Mouse (Mus musculus) neural tube, embryonic 14.5 days (tissue): ENCODE measurements around the gene Atg7. TPM values are rescaled to one million over a fixed set of nuclear protein-coding genes. Genes with fewer than 3 reads are reported as not detected.
"Not testable (repeated sequence)": the region's sequence is repeated elsewhere in the genome, so short reads cannot be mapped to it uniquely, and the experiment has no call there.

ENCODE experiments used
- ATAC-seq: fragments of 200-750 bp; cut with Nextera tagmentation; 2 replicates; pipeline ENCODE4 v1.8.0; 2017; ENCODE audit warnings: low read depth, mild to moderate bottlenecking, moderate TSS enrichment, moderate library complexity
- H3K27ac ChIP-seq: fragments of 300-500 bp; sonication (generic); 2 replicates; pipeline ENCODE4 v1.5.1; 2014; ENCODE audit warnings: low read depth, mild to moderate bottlenecking, control low read depth, low read length, moderate library complexity, mixed read lengths
- H3K27me3 ChIP-seq: fragments of 300-500 bp; sonication (generic); 2 replicates; pipeline ENCODE4 v1.6.1; 2014; ENCODE audit warnings: low read length; ENCODE audit not compliant: control insufficient read depth, insufficient read depth
- H3K36me3 ChIP-seq: fragments of 300-500 bp; sonication (generic); 2 replicates; pipeline ENCODE4 v1.6.1; 2014; ENCODE audit warnings: low read length, mixed read lengths; ENCODE audit not compliant: control insufficient read depth, insufficient read depth
- H3K4me1 ChIP-seq: fragments of 300-500 bp; sonication (generic); 2 replicates; pipeline ENCODE4 v1.6.1; 2014; ENCODE audit warnings: low read length; ENCODE audit not compliant: control insufficient read depth, insufficient read depth
- H3K4me2 ChIP-seq: fragments of 300-500 bp; sonication (generic); 2 replicates; pipeline ENCODE4 v1.6.1; 2014; ENCODE audit warnings: mild to moderate bottlenecking, low read depth, low read length, control low read depth
- H3K4me3 ChIP-seq: fragments of 300-500 bp; sonication (generic); 2 replicates; pipeline ENCODE4 v1.5.1; 2014; ENCODE audit warnings: low read depth, low read length, control low read depth, mixed read lengths
- H3K9ac ChIP-seq: fragments of 300-500 bp; sonication (generic); replicated peaks from 2 replicates; pipeline ENCODE4 v1.6.1; 2014; ENCODE audit warnings: low read depth, mild to moderate bottlenecking, control low read depth, low read length, mixed read lengths
- H3K9me3 ChIP-seq: fragments of 300-500 bp; sonication (generic); 2 replicates; pipeline ENCODE4 v1.6.1; 2016; ENCODE audit warnings: low read length; ENCODE audit not compliant: control insufficient read depth
- WGBS: fragments of 180-500 bp; shearing (Covaris S2); extraction: QIAGEN DNeasy Blood & Tissue Kit; methylation state at CpG from one replicate; pipeline ENCODE4 v1.1.7; 2014; 5-methylcytosine and 5-hydroxymethylcytosine counted together
- polyA plus RNA-seq: library from polyadenylated mRNA; unstranded; fragments of >200 nt; fragmentation: Nextera tagmentation; extraction: Ambion mirVana; gene quantifications from 2 replicates; pipeline ENCODE4 v1.2.1, GENCODE M21; 2014

The Atg7 gene
- polyA plus RNA-seq, 1 experiment from 2014 or later = 15.7 TPM

DNA sequence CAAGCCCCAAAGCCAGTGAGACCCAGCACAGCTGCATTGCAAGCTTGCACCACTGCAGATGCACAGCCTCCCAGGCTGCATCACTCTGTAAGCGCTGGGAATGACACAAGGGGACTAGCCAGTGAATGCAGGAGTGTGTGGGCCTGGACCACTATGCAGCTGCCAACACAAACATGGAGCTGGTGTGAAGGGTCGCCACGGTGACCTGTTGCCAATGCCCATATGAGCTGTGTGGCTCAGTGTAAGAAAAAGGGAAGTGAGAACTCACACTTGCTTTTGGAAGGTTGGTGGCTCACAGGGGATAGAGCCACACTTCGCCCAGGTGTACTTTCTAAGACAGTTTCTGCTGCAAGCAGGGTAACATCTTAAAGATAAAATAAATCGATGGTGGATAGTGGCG, 243.1 kb downstream of the Atg7 start:
- Histone ChIP-seq H3K9ac (no peak overlapping the region), H3K4me2 (no peak overlapping the region), H3K36me3 (no peaks in the 10 kb centered on the region), H3K27me3 (no peaks in the 10 kb centered on the region), H3K4me3 (no peak overlapping the region), H3K4me1 (peaks cover 27% of the 10 kb centered on the region), H3K27ac (no peak overlapping the region), H3K9me3 (no peaks in the 10 kb centered on the region)
- WGBS = 90% methylated on average over 6 of the region's 6 CpGs
- no peak for ATAC-seq

DNA sequence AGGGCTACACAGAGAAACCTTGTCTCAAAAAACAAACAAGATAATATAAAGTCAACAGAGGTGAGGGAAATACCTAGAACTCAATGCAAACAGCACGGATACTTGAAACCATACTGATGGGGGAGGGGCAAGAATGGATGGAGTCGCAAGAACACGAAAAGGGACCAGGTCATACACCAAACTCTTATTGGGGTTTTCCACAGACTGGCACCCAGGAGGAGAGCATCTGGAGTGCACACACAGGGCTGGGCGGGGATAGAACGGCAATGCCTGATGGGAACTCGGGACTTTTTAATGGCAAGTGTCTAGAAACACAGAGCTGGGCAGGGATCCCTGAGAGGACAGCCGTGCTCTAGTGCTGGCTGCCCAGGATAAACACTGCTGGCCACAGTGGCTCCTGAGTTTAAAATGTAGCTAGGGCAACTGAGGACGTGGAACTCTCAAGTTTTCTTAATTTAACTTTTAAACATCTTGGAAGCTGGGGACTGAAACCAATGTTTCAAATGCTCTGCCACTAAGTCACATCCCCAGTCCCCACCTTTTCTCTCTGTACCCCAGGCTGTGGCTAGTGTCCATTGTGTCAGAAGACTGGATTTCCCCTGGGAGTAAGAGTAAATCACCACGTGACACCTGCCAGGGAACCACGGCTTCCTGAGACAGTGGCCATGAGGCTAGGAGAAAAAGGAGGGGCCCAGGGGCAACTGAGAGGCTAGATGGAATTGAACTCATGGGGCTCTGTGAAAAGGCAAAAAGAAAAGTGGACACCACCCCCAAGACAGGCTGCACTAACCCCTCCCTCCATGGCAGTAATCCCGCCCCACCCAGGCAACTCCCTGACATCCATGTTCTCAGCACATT, 243.8 kb downstream of the Atg7 start:
- no peak for ATAC-seq
- H3K9ac ChIP-seq = no peak overlapping the region
- no peaks in the 10 kb centered on the region for H3K27me3 ChIP-seq
- H3K9me3 ChIP-seq = no peaks in the 10 kb centered on the region
- H3K4me2 ChIP-seq = no peak overlapping the region
- H3K4me1 ChIP-seq = peaks cover 26% of the 10 kb centered on the region
- no peak overlapping the region for H3K27ac ChIP-seq
- no peak overlapping the region for H3K4me3 ChIP-seq
- no peaks in the 10 kb centered on the region for H3K36me3 ChIP-seq
- WGBS = 54% methylated on average over 11 of the region's 11 CpGs

DNA sequence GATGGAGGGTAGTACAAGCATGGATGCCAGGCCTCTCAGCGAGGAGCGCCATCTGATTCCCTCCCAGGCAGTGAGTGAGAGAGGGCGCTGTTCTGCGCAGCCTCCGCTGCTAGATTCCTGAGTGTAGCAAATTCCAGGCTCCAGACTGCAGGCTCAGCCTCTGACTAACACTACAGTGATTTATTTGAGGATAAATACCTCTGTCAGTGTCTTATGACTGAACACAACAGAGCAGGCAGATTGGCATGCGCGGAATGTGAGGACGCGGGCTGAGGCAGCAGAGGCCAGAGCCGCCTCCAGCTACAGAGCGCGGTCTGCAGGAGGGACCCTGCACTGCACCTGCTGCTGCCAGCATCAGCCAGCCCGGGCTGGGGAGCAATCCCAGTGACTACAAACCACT, 246.0 kb downstream of the Atg7 start:
- Histone ChIP-seq H3K9ac (0 out of 2 replicates have a peak overlapping the region, but pooled peaks have one; percentile 21), H3K27me3 (no peaks in the 10 kb centered on the region), H3K27ac (peak overlapping the region; percentile 52), H3K4me3 (no peak overlapping the region), H3K4me1 (peaks cover 27% of the 10 kb centered on the region), H3K36me3 (no peaks in the 10 kb centered on the region), H3K9me3 (no peaks in the 10 kb centered on the region), H3K4me2 (peak overlapping the region; percentile 20; the same call in 1 of the 2 replicates)
- ATAC-seq = peak; percentile 73
- 5% methylated on average over 13 of the region's 13 CpGs for WGBS

DNA sequence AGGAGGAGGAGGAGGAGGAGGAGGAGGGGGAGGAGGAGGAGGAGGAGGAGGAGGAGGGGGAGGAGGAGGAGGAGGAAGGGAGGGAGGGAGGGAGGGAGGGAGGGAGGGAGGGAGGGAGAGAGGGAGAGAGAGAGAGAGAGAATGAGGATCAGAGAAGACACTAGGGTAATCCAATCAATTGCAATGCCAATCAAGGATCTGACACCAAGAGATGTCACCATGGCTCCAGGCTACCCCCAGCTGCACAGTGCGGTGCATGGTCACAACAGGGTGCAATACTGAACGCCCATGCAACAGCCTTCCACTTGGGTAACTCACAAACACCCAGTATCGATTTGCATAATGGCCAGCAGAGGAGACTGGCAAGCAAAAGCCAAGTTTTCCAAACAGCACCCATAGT, 247.1 kb downstream of the Atg7 start:
- H3K9ac ChIP-seq, ATAC-seq, H3K4me2 ChIP-seq: not testable (repeated sequence)

DNA sequence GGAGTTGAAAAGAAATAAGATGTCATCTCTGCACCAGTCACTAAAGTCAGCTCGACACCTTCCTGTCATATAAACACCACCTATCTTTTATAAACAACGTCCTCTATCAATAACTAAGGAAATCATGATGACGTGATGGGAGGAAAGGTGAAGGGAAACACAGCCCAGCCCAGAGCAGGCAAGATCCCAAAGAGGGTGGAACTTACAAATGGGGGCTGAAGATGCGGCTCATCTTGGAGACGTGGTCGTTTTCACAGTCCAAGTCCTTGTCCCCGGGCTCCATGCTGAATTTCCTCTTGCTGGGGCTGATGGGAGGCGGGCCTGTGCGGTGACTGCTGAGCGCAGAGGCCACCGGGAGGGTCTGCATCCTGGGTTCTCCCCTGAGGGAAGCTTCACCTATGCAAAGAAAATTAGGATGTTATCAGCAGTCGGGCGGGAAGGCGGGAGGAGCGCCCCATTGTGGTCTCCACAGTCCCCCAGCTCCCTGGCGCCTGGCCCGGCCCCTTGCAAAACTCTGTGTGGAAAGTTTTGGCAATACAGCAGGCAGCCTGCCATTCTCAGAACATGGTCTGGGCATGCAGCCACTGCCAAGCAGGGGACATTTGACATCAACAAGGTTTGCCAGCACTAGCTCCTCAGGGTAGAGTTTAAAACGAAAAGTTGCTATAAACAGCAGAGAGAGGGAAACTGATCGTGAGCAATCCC, 247.7 kb downstream of the Atg7 start:
- no peaks in the 10 kb centered on the region for H3K9me3 ChIP-seq
- no peak overlapping the region for H3K4me2 ChIP-seq
- H3K9ac ChIP-seq = no peak overlapping the region
- ATAC-seq = peak; percentile 7; the same call in 1 of the 2 replicates
- H3K27ac ChIP-seq = no peak overlapping the region; the same call in 1 of the 2 replicates
- no peak overlapping the region for H3K4me3 ChIP-seq
- 46% methylated on average over 19 of the region's 19 CpGs for WGBS
- no peaks in the 10 kb centered on the region for H3K36me3 ChIP-seq
- peaks cover 32% of the 10 kb centered on the region for H3K4me1 ChIP-seq
- H3K27me3 ChIP-seq = no peaks in the 10 kb centered on the region

More for the DNA sequence above, 247.1 kb downstream of the Atg7 start:
- not testable (repeated sequence) for H3K36me3 ChIP-seq, H3K27ac ChIP-seq, H3K4me3 ChIP-seq, H3K9me3 ChIP-seq, H3K27me3 ChIP-seq
- H3K4me1 ChIP-seq = peaks cover 32% of the 10 kb centered on the region
- 51% methylated on average over 3 of the region's 3 CpGs for WGBS

DNA sequence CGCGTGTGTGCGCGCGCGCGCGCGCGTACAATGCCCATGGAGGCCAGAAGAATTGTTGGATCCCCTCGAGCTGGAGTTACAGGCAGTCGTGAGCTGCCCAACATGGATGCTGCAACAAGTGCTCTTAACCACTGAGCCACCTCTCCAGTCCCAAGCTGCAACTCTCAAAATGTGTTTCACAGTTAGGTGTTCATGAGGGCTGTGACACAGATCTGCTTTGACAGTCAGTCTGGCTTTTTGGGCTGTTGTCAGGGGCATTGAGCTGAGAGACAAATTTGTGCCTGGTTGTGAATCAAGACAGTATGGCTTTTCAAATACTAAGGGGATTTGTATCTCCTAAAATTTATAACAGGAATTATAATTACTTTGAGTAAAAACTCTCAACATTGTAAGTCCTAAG, 248.4 kb downstream of the Atg7 start:
- no peak for ATAC-seq
- no peak overlapping the region for H3K27ac ChIP-seq
- 92% methylated on average over 12 of the region's 12 CpGs for WGBS
- H3K4me1 ChIP-seq = peaks cover 32% of the 10 kb centered on the region
- no peak overlapping the region for H3K4me3 ChIP-seq
- no peak overlapping the region for H3K4me2 ChIP-seq
- no peaks in the 10 kb centered on the region for H3K9me3 ChIP-seq
- no peak overlapping the region for H3K9ac ChIP-seq
- H3K27me3 ChIP-seq = no peaks in the 10 kb centered on the region
- no peaks in the 10 kb centered on the region for H3K36me3 ChIP-seq

DNA sequence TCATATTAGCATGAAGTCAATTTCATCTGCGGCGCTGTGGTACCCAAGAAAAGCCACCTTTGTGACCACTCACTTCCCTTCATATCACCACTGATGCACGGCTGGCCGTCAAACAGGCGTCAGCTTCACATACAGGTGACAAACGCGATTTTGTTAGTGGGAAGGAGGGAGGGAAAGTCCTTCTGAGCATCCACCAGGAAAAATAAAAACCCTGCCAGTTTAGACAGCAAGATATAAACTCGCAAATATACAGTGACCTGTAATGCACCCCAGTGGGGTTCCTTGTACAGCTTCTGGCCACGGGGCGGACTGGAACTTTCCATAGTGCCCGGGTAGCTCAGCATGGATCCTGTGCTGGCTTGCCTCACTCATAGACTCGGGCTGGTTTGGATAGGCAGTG, 248.9 kb downstream of the Atg7 start:
- no peaks in the 10 kb centered on the region for H3K27me3 ChIP-seq
- peaks cover 32% of the 10 kb centered on the region for H3K4me1 ChIP-seq

DNA sequence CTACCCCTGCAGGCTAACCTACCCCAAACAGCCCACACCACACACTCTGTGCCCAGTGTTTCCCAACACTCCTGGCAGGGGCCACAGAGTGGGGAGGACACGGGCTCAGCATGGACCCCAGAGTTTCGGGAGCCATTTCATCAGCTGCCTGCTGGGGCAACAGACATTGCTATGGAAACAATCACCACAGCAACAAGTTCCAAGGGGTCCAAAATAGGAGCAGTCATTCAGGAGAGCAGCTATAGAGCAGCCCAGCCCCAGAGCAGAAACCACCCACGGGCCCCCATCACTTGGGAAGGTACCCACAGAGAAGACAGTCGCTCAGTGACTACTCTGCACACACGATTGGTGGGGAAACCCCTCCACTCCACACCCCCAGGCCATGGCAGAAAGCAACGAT, 249.5 kb downstream of the Atg7 start:
- 0 out of 2 replicates have a peak overlapping the region, but pooled peaks have one; percentile 35 for H3K27ac ChIP-seq
- H3K4me2 ChIP-seq = peak overlapping the region; percentile 9; the same call in 1 of the 2 replicates
- H3K4me1 ChIP-seq = peaks cover 32% of the 10 kb centered on the region
- no peak overlapping the region for H3K9ac ChIP-seq
- H3K36me3 ChIP-seq = no peaks in the 10 kb centered on the region
- no peak overlapping the region for H3K4me3 ChIP-seq
- no peaks in the 10 kb centered on the region for H3K9me3 ChIP-seq
- H3K27me3 ChIP-seq = no peaks in the 10 kb centered on the region
- peak; percentile 45; the same call in 1 of the 2 replicates for ATAC-seq
- 10% methylated on average over 6 of the region's 6 CpGs for WGBS

More for the DNA sequence above, 248.9 kb downstream of the Atg7 start:
- H3K9me3 ChIP-seq = no peaks in the 10 kb centered on the region
- 0 out of 2 replicates have a peak overlapping the region, but pooled peaks have one; percentile 35 for H3K27ac ChIP-seq
- H3K4me3 ChIP-seq = no peak overlapping the region
- H3K36me3 ChIP-seq = no peaks in the 10 kb centered on the region
- 59% methylated on average over 12 of the region's 12 CpGs for WGBS
- ATAC-seq = no peak
- no peak overlapping the region for H3K9ac ChIP-seq
- no peak overlapping the region for H3K4me2 ChIP-seq
